Mouse (Mus musculus) gastrocnemius, adult 2 months (tissue): ENCODE measurements around the gene B3gnt2. TPM values are rescaled to one million over a fixed set of nuclear protein-coding genes. Genes with fewer than 3 reads are reported as not detected.

Source experiments
- DNase-seq: peaks from one replicate; pipeline ENCODE4 v3.0.0; 2022
- H3K27ac ChIP-seq: fragments of 200-600 bp; 2 replicates; pipeline ENCODE4 v1.8.1; 2022; ENCODE audit warnings: mild to moderate bottlenecking
- H3K4me3 ChIP-seq: fragments of 200-600 bp; 2 replicates; pipeline ENCODE4 v1.8.1; 2022; ENCODE audit warnings: mild to moderate bottlenecking, moderate library complexity
- CTCF ChIP-seq: fragments of 200-600 bp; IDR thresholded peaks from 2 replicates; pipeline ENCODE4 v1.8.1; 2022; ENCODE audit warnings: antibody characterized with exemption, mild to moderate bottlenecking, moderate library complexity
- intact Hi-C: fragments of 180-260 bp; cut with DNase I; formaldehyde crosslinking; loops from one replicate; pipeline ENCODE4 v1.15.1; 2025
- long read RNA-seq, 2 experiments: library from polyadenylated mRNA; stranded (forward); transcript quantifications; one replicate each; pipeline ENCODE4 v2.0.0; 2021
- total RNA-seq, 2 experiments: library from RNA; stranded (reverse); gene quantifications; 2 replicates each; pipeline ENCODE4 v1.2.3; 2021

Gene B3gnt2
- total RNA-seq: 1 to 10 TPM; 1.6 to 2.1 TPM
- long read RNA-seq, experiment 1, transcript B3gnt2-202 (2 exons, 3,057 nt): major isoform, 9 of 10 reads
- long read RNA-seq, experiment 1, partial matches to known transcripts: 0 of 10 reads
- long read RNA-seq, experiment 1, other reads (novel, unspliced or antisense): 0 of 10 reads
- long read RNA-seq, experiment 2, transcript B3gnt2-202 (2 exons, 3,057 nt): major isoform, 7 of 9 reads
- long read RNA-seq, experiment 2, partial matches to known transcripts: 0 of 9 reads
- long read RNA-seq, experiment 2, other reads (novel, unspliced or antisense): 0 of 9 reads

GRCm38 (mm10) chr11:22860335-22861227 is at the start of gene B3gnt2:
Gene B3gnt2 (minus strand): TSS chr11:22860961.
- TF ChIP-seq CTCF: no peak
- DNase-seq: peak; percentile 57
- intact Hi-C loops: loop anchor here (5.0 kb wide), 1 partner anchor 228 kb away; no protein-coding TSS in a partner anchor
- Histone ChIP-seq H3K27ac (peak within 1 kb of the TSS; percentile 89), H3K4me3 (peak within 1 kb of the TSS; percentile 97)

- no peak for DNase-seq
- Histone ChIP-seq H3K27ac (peak overlapping the region; percentile 20; the same call in 1 of the 2 replicates), H3K4me3 (no peak overlapping the region)
- intact Hi-C loops: no loop called here
- TF ChIP-seq CTCF: no peak
Measured at GRCm38 (mm10) chr11:22906453-22906865, 45.7 kb upstream of the B3gnt2 start.

- Histone ChIP-seq H3K27ac (no peak overlapping the region), H3K4me3 (no peak overlapping the region)
- TF ChIP-seq CTCF: no peak
- intact Hi-C loops: no loop called here
- DNase-seq: no peak
Measured at GRCm38 (mm10) chr11:22902923-22903322, 42.2 kb upstream of the B3gnt2 start.

- H3K27ac ChIP-seq: no peak overlapping the region
- no peak for TF ChIP-seq CTCF
- intact Hi-C loops: no loop called here
- DNase-seq: no peak
- no peak overlapping the region for H3K4me3 ChIP-seq
Measured at GRCm38 (mm10) chr11:22900041-22900440, 39.3 kb upstream of the B3gnt2 start.

GRCm38 (mm10) chr11:22897642-22898041 is 36.9 kb upstream of the B3gnt2 start:
- Histone ChIP-seq H3K4me3 (no peak overlapping the region), H3K27ac (no peak overlapping the region)
- intact Hi-C loops: no loop called here
- DNase-seq: no peak
- no peak for TF ChIP-seq CTCF

- intact Hi-C loops: no loop called here
- TF ChIP-seq CTCF: no peak
- DNase-seq: no peak
- H3K27ac ChIP-seq: no peak overlapping the region
- H3K4me3 ChIP-seq: no peak overlapping the region
Measured at GRCm38 (mm10) chr11:22897127-22897526, 36.4 kb upstream of the B3gnt2 start.

- H3K4me3 ChIP-seq: no peak overlapping the region
- intact Hi-C loops: no loop called here
- no peak for TF ChIP-seq CTCF
- no peak for DNase-seq
- H3K27ac ChIP-seq: no peak overlapping the region
Measured at GRCm38 (mm10) chr11:22893075-22893474, 32.3 kb upstream of the B3gnt2 start.

- DNase-seq: no peak
- H3K27ac ChIP-seq: no peak overlapping the region
- TF ChIP-seq CTCF: no peak
- H3K4me3 ChIP-seq: no peak overlapping the region
- intact Hi-C loops: no loop called here
Measured at GRCm38 (mm10) chr11:22892466-22892865, 31.7 kb upstream of the B3gnt2 start.

- no peak overlapping the region for H3K4me3 ChIP-seq
- intact Hi-C loops: no loop called here
Measured at GRCm38 (mm10) chr11:22891876-22892275, 31.1 kb upstream of the B3gnt2 start.

GRCm38 (mm10) chr11:22891242-22891641 is 30.5 kb upstream of the B3gnt2 start:
- Histone ChIP-seq H3K4me3 (no peak overlapping the region), H3K27ac (no peak overlapping the region)
- no peak for TF ChIP-seq CTCF
- intact Hi-C loops: no loop called here
- DNase-seq: no peak

More at GRCm38 (mm10) chr11:22891876-22892275, 31.1 kb upstream of the B3gnt2 start:
- TF ChIP-seq CTCF: no peak
- H3K27ac ChIP-seq: no peak overlapping the region
- DNase-seq: peak; percentile 29

- Histone ChIP-seq H3K27ac (no peak overlapping the region), H3K4me3 (no peak overlapping the region)
- intact Hi-C loops: no loop called here
- TF ChIP-seq CTCF: no peak
- DNase-seq: no peak
Measured at GRCm38 (mm10) chr11:22889224-22889623, 28.5 kb upstream of the B3gnt2 start.

- intact Hi-C loops: no loop called here
- no peak for DNase-seq
- H3K27ac ChIP-seq: no peak overlapping the region
- H3K4me3 ChIP-seq: no peak overlapping the region
- no peak for TF ChIP-seq CTCF
Measured at GRCm38 (mm10) chr11:22886991-22887390, 26.2 kb upstream of the B3gnt2 start.

- no peak overlapping the region for H3K4me3 ChIP-seq
- intact Hi-C loops: no loop called here
- H3K27ac ChIP-seq: no peak overlapping the region
- DNase-seq: no peak
- no peak for TF ChIP-seq CTCF
Measured at GRCm38 (mm10) chr11:22885350-22885749, 24.6 kb upstream of the B3gnt2 start.
